Mouse (Mus musculus) MEL (cell line): Measurements from ENCODE around the gene Rae1. TPM values are rescaled to one million over a fixed set of nuclear protein-coding genes. Genes with fewer than 3 reads are reported as not detected.

ENCODE experiments used
- DNase-seq: peaks from one replicate; pipeline ENCODE4 v3.0.0; 2011; ENCODE audit warnings: low read depth, low spot score
- H3K27ac ChIP-seq: 2 replicates; pipeline ENCODE4 v1.5.1; 2012; ENCODE audit warnings: low read depth, mild to moderate bottlenecking, control low read depth, low read length, moderate library complexity; ENCODE audit not compliant: control insufficient read depth
- H3K27me3 ChIP-seq, 2 experiments: fragments of 150-350 bp in 1 of 2; sonication (generic) in 1 of 2; 2 replicates each; pipeline ENCODE4 v1.6.1; 2012; ENCODE audit warnings: low read length in 2 of 2, mild to moderate bottlenecking in 2 of 2, improper control_type of control experiment in 1 of 2, moderate library complexity in 1 of 2; ENCODE audit not compliant: insufficient read depth in 2 of 2, control insufficient read depth in 1 of 2
- H3K36me3 ChIP-seq, 2 experiments: 2 replicates each; pipeline ENCODE4 v1.6.1; 2012 to 2014; ENCODE audit warnings: low read length in 2 of 2, improper control_type of control experiment in 1 of 2, inconsistent platforms in 1 of 2, mild to moderate bottlenecking in 1 of 2; ENCODE audit not compliant: insufficient read depth in 2 of 2, control insufficient read depth in 1 of 2
- H3K4me1 ChIP-seq, 2 experiments: fragments of 150-350 bp in 1 of 2; sonication (generic) in 1 of 2; 2 replicates each; pipeline ENCODE4 v1.6.1; 2012; ENCODE audit warnings: low read length in 2 of 2, improper control_type of control experiment in 1 of 2, mild to moderate bottlenecking in 1 of 2; ENCODE audit not compliant: insufficient read depth in 2 of 2, control insufficient read depth in 1 of 2
- H3K4me3 ChIP-seq, 2 experiments: fragments of 150-350 bp in 1 of 2; sonication (generic) in 1 of 2; 2 replicates each; pipeline ENCODE4 v1.5.1; 2012; ENCODE audit warnings: low read depth in 2 of 2, low read length in 2 of 2, mild to moderate bottlenecking in 2 of 2, moderate library complexity in 2 of 2, control low read depth in 1 of 2, improper control_type of control experiment in 1 of 2; ENCODE audit not compliant: control insufficient read depth in 1 of 2, insufficient read depth in 1 of 2
- H3K79me2 ChIP-seq: 2 replicates; pipeline ENCODE4 v1.6.1; 2012; ENCODE audit warnings: mild to moderate bottlenecking, low read length, moderate library complexity; ENCODE audit not compliant: control insufficient read depth, poor library complexity, insufficient read depth
- H3K9ac ChIP-seq: 2 replicates; pipeline ENCODE4 v1.6.1; 2012; ENCODE audit warnings: low read depth, mild to moderate bottlenecking, control low read depth, low read length, moderate library complexity; ENCODE audit not compliant: control insufficient read depth, poor library complexity, severe bottlenecking
- H3K9me3 ChIP-seq: fragments of 150-350 bp; sonication (generic); replicated peaks from 2 replicates; pipeline ENCODE4 v1.6.1; 2012; ENCODE audit warnings: mild to moderate bottlenecking, low read length, improper control_type of control experiment, moderate library complexity; ENCODE audit not compliant: insufficient read depth
- BHLHE40 ChIP-seq: IDR thresholded peaks from 2 replicates; pipeline ENCODE4 v1.6.1; 2012; ENCODE audit warnings: low read depth, mild to moderate bottlenecking, inconsistent platforms, low read length, improper control_type of control experiment, borderline replicate concordance
- E2F4 ChIP-seq: IDR thresholded peaks from 2 replicates; pipeline ENCODE4 v1.6.1; 2011; ENCODE audit warnings: low read depth, low read length, improper control_type of control experiment, borderline replicate concordance
- ELF1 ChIP-seq: IDR thresholded peaks from 2 replicates; pipeline ENCODE4 v1.6.1; 2014; ENCODE audit warnings: low read depth, mild to moderate bottlenecking, inconsistent platforms, low read length, improper control_type of control experiment, moderate library complexity
- GATA1 ChIP-seq: IDR thresholded peaks from 2 replicates; pipeline ENCODE4 v1.6.1; 2011; ENCODE audit warnings: low read depth, low read length, improper control_type of control experiment
- JUND ChIP-seq: IDR thresholded peaks from 2 replicates; pipeline ENCODE4 v1.6.1; 2011; ENCODE audit warnings: low read depth, mild to moderate bottlenecking, improper control_type of control experiment, low read length
- MAZ ChIP-seq: IDR thresholded peaks from 2 replicates; pipeline ENCODE4 v1.6.1; 2012; ENCODE audit warnings: low read depth, mild to moderate bottlenecking, inconsistent platforms, low read length, improper control_type of control experiment
- MEF2A ChIP-seq: IDR thresholded peaks from 2 replicates; pipeline ENCODE4 v1.6.1; 2014; ENCODE audit warnings: low read depth, mild to moderate bottlenecking, inconsistent platforms, low read length, improper control_type of control experiment; ENCODE audit not compliant: poor library complexity, insufficient replicate concordance, severe bottlenecking; ENCODE audit errors: extremely low read depth
- MYC ChIP-seq: IDR thresholded peaks from 2 replicates; pipeline ENCODE4 v1.6.1; 2011; ENCODE audit warnings: low read depth, mild to moderate bottlenecking, low read length, improper control_type of control experiment, moderate library complexity
- NELFE ChIP-seq: IDR thresholded peaks from 2 replicates; pipeline ENCODE4 v1.6.1; 2011; ENCODE audit warnings: low read depth, low read length, improper control_type of control experiment
- POLR2AphosphoS2 ChIP-seq: IDR thresholded peaks from 2 replicates; pipeline ENCODE4 v1.6.1; 2011; ENCODE audit warnings: low read length, improper control_type of control experiment
- USF2 ChIP-seq, 2 experiments: IDR thresholded peaks; 2 replicates each; pipeline ENCODE4 v1.6.1; 2011 to 2012; ENCODE audit warnings: improper control_type of control experiment in 2 of 2, low read length in 2 of 2, borderline replicate concordance in 1 of 2, inconsistent platforms in 1 of 2, low read depth in 1 of 2, mild to moderate bottlenecking in 1 of 2; ENCODE audit not compliant: insufficient read depth in 1 of 2
- ZMIZ1 ChIP-seq: IDR thresholded peaks from 2 replicates; pipeline ENCODE4 v1.6.1; 2012; ENCODE audit warnings: low read depth, mild to moderate bottlenecking, inconsistent platforms, low read length, improper control_type of control experiment, moderate library complexity
- polyA plus RNA-seq, 2 experiments: library from polyadenylated mRNA; stranded (reverse) in 1 of 2; unstranded in 1 of 2; fragments of >175 nt in 1 of 2; fragments of >200 nt in 1 of 2; gene quantifications; 2 replicates each; pipeline versions ENCODE4 v1.2.1 to v1.2.4; 2012; ENCODE audit warnings: low replicate concordance in 2 of 2, low read depth in 1 of 2; ENCODE audit not compliant: insufficient read length in 2 of 2, insufficient read depth in 1 of 2, missing spikeins in 1 of 2
- total RNA-seq: library from RNA; depleted of rRNA; stranded (reverse); fragments of 300-350 nt; gene quantifications from 2 replicates; pipeline ENCODE4 v1.2.3, GENCODE M21; 2012

Rae1 gene
- total and polyA plus RNA-seq, 3 experiments = 156 to 172 TPM; not detected in 1

- no peaks in the 10 kb centered on the region for H3K9me3 ChIP-seq
- peaks cover 0 to 11% of the 10 kb centered on the region in 2 experiments; a peak in 2 of 4 replicates for H3K36me3 ChIP-seq
- H3K4me1 ChIP-seq = peaks cover 7 to 44% of the 10 kb centered on the region in 2 experiments
- H3K79me2 ChIP-seq = no peaks in the 10 kb centered on the region; the same call in 1 of the 2 replicates
- no peaks in the 10 kb centered on the region for H3K27me3 ChIP-seq
- no peak overlapping the region for H3K27ac ChIP-seq
- no peak overlapping the region for H3K9ac ChIP-seq
- TF ChIP-seq POLR2AphosphoS2 = no peak
- TF ChIP-seq MYC = no peak
- no peak for TF ChIP-seq MEF2A
- no peak for TF ChIP-seq BHLHE40
- no peak for TF ChIP-seq JUND
- no peak for TF ChIP-seq MAZ
- TF ChIP-seq NELFE = no peak
- no peak for TF ChIP-seq USF2 (IDR thresholded peaks at IDR 0.05; ENCODE audit: borderline replicate concordance in 1 of 2, insufficient read depth in 1 of 2, low read depth in 1 of 2, low read length in 2 of 2)
- no peak for TF ChIP-seq ELF1
- TF ChIP-seq GATA1 = no peak
- no peak for TF ChIP-seq E2F4
- TF ChIP-seq, all 39 proteins: peak for 0
- DNase-seq = no peak
- no peak overlapping the region for H3K4me3 ChIP-seq
Measured at GRCm38 (mm10) chr2:173058263-173058662, 58.3 kb downstream of the Rae1 start.

- Histone ChIP-seq H3K79me2 (no peaks in the 10 kb centered on the region; the same call in 1 of the 2 replicates), H3K27ac (no peak overlapping the region), H3K4me1 (peaks cover 7 to 39% of the 10 kb centered on the region in 2 experiments), H3K27me3 (no peaks in the 10 kb centered on the region), H3K9me3 (no peaks in the 10 kb centered on the region), H3K4me3 (no peak overlapping the region), H3K9ac (no peak overlapping the region), H3K36me3 (peaks cover 0 to 11% of the 10 kb centered on the region in 2 experiments; a peak in 2 of 4 replicates)
- no peak for TF ChIP-seq ZMIZ1
- no peak for DNase-seq
Measured at GRCm38 (mm10) chr2:173060450-173060849, 60.5 kb downstream of the Rae1 start.
